In the genomic region with DNA sequence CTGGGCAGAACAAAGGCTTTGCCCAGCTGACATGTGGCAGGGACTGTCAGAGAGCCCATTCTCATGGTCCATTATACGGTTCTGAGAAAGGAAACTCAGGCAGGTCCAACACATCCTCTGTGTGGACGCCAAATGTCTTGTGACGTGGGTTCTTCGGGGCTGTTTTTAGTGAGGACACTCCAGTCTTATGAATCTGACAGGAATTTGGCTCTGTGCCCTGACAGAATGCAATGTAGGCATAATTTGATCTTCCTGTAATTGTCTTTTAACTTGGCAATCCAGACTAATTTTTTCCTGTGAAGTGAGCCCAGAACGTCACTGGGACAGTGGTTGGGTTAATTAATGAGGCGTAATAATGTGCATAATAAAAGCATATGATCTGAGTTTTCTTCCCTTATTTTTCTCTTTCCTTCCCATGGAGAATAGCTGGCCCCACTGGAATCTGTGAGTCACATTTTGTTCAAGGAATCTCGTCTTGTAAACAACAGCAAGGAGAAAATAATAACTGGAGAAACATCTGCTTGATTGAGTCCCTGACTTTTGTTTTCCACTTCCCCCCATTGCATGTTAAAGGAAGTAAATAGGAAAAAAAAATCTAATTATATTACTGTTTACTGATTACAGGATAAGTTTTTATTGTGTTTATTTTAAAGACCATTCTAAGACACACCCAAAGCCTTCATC, we compare ENCODE assay signal across 9 mouse cellular contexts.
DNase-seq lines count a peak whose midpoint lies in the region; ATAC-seq lines count a peak whose summit lies in the region.
"Had no signal": no experiment of that assay in that cellular context is flagged by ENCODE, and none has a peak within 500 bp of the region (broad histone marks: within the 10 kb centered on the region; RNA-seq: fewer than 3 reads in every experiment).

No protein-coding gene starts in this region.

- H3K9me3 ChIP-seq in heart, embryonic 11.5 days (replicated peaks; ENCODE audit: control insufficient read depth, low read length): no peaks in the 10 kb centered on the region
- H3K9me3 ChIP-seq: limb, embryonic 12.5 days had no signal

- no peak overlapping the region for H3K4me2 ChIP-seq in heart, embryonic 11.5 days
- H3K4me2 ChIP-seq: limb, embryonic 12.5 days had no signal

- no peaks in the 10 kb centered on the region for H3K36me3 ChIP-seq in heart, embryonic 11.5 days (ENCODE audit: control insufficient read depth, insufficient read depth, low read length)
- H3K36me3 ChIP-seq: limb, embryonic 12.5 days had no signal

- WGBS in heart, embryonic 11.5 days (ENCODE audit: insufficient replicate concordance): 62% methylated on average over 7 of the region's 7 CpGs

- no peaks in the 10 kb centered on the region for H3K4me1 ChIP-seq in heart, embryonic 11.5 days (ENCODE audit: control insufficient read depth, insufficient read depth, low read length)
- H3K4me1 ChIP-seq: limb, embryonic 12.5 days had no signal

- DNase-seq in heart, adult 11 months: peak; percentile 99
- peak; percentile 65 to 84 for DNase-seq in adrenal gland, adult (ENCODE audit: inconsistent age in 2 of 2, low spot score in 1 of 2)
- peak; percentile 82 to 88 for DNase-seq in heart, adult 9 months (ENCODE audit: low spot score in 2 of 2)
- DNase-seq in kidney, postnatal 4 days: peak; percentile 41 to 62
- DNase-seq in urinary bladder, adult 2 months (ENCODE audit: low spot score): no peak
- no peak for DNase-seq in cerebellum, adult 9-11 months

- ATAC-seq in heart, embryonic 11.5 days (replicated peaks; ENCODE audit: insufficient number of reproducible peaks, low FRiP score, low TSS enrichment): no peak
- no peak for ATAC-seq in megakaryocyte-erythroid progenitor cell, adult 5-6 weeks (replicated peaks; ENCODE audit: low FRiP score, low TSS enrichment, poor library complexity, severe bottlenecking)

- no peak overlapping the region for H3K27ac ChIP-seq in heart, embryonic 11.5 days (ENCODE audit: low read depth, low read length)
- H3K27ac ChIP-seq: limb, embryonic 12.5 days had no signal

- H3K4me3 ChIP-seq in heart, embryonic 11.5 days (ENCODE audit: low read depth, low read length): no peak overlapping the region
- H3K4me3 ChIP-seq: limb, embryonic 12.5 days had no signal

- H3K9ac ChIP-seq in heart, embryonic 11.5 days (ENCODE audit: low read depth, low read length): no peak overlapping the region
- H3K9ac ChIP-seq: limb, embryonic 12.5 days had no signal

- no peaks in the 10 kb centered on the region for H3K27me3 ChIP-seq in heart, embryonic 11.5 days (ENCODE audit: control insufficient read depth, insufficient read depth, low read length)
- H3K27me3 ChIP-seq: limb, embryonic 12.5 days had no signal

Comparison
In these comparisons a context has a peak if more than half of its experiments do, and no peak if none do; other contexts are left out.
1. DNase-seq: peak in heart, adult 11 months (single experiment), adrenal gland, adult (2 of 2), heart, adult 9 months (2 of 2) and kidney, postnatal 4 days (2 of 2); none in urinary bladder, adult 2 months (single experiment) and cerebellum, adult 9-11 months (single experiment).